Mouse (Mus musculus) MEL-GATA-1-ER (cell line): ENCODE results near the gene Rptor.
A peak's percentile ranks its signal among the peaks of the same experiment; 100 is the strongest.

Experiments
- DNase-seq: peaks from one replicate; pipeline ENCODE4 v3.0.0-alpha.2; 2012; ENCODE audit warnings: low read depth; ENCODE audit errors: extremely low read depth

Rptor gene

DNA sequence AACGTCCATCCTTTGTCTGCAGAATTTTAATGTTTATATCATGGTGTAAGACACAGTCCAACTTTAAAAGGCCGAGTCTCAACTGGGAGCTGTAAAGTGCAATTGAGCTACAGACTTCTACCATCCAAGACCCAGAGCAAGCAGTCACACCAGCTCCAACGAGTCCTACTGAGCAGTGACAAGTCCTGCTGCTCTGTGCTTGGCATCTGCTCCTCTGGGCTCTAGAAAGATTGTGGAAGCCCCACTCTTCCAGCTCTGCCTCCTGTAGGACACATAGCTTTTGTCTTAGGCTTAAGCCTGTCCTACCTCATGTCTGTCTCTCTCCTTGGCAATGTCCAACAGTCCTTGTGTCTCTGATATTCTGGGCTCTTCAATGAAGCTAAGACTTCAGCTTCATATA is 84.6 kb downstream of the Rptor start:
- DNase-seq, result no peak

DNA sequence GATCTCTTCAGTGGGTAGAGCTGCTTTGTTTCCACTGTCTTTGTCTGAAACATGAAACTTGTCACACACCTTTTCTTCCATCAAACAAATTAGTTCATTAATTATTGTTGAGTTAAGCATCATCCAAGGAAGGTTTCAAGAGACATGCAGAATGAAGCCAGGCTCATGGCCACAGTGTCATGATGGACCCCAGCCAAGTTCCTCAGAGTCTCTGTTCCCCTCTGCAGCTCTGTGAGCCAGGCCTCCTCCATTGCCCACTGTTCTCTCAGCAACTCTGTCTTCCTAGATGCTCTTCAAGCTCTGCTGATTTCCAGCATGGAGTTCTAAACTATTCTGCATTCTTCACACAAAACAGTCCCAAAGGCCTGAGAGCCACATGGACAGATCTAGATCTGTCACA is 85.3 kb downstream of the Rptor start:
- DNase-seq, result no peak

- DNase-seq, result no peak
These were observed 87.2 kb downstream of the Rptor start for GRCm38 (mm10) chr11:119689936-119690335.

DNA sequence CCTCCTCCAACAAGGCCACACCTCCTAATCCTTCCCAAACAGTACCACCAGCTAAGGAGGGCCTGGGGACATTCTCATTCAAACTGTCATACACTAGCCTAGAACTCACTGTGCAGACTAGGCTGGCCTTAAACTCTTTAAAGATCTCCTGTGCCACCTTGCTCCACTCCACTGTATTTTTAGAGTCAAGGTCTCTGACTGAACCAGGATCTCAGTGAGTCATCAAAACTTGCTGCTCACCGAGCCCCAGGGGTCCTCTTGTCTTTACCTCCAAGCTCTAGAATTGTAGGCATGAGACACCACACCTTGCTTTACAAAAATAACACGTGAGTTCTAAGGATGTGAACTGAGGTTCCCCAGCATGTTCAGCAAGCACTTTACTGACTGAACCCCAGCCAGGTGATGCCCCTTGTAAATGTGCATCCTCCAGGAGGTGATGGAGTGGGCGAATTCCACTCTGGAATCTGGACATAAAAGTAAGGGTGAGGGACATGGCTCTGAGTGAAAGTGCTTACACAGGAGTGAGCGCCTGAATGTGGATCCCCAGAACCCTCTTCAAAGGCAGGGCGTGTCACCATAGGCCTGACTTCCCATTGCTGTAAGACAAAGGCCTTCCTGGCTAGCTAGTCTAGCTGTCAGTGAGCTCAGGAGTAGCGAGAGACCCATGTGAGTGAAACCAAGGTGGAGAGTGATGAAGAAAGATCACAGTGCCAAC is 89.6 kb downstream of the Rptor start:
- DNase-seq, result no peak

DNA sequence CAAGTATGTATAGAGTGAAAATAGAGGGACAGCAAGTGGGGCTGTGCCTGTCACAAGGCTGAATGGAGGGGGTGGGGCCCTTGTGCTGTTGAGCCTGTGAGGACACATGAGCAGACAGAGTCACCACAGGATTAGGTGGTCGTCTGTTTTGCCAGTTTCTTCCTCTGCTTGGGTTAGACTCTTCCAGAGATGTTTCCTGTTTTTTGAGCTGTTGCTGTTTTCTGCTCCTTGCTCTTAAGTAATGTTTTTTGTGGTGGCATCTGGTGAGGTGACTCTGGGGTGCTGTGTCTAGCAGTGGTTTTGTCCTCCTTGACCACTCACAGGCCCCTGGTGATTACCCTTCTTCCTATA is 90.2 kb downstream of the Rptor start:
- DNase-seq, result no peak

- DNase-seq, result no peak
These were observed 91.6 kb downstream of the Rptor start for GRCm38 (mm10) chr11:119694146-119694860.

DNA sequence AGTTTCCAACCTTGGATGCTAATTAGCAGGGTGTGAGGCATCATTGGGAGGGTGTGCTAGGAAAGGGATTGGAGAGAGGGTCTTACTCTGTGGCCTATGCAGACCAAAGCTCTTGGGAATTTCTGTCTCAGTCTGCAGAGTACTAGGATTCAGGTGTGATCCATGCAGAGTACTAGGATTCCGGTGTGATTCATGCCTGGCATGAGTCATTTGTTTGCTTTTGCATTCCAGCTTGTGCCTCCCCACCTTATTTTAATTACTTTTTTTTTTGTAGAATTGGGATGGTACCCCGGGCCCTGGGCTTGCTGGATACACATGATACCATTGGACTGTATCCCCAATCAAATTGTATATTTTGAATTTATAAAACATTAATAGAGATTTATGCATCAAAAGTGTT is 93.7 kb downstream of the Rptor start:
- DNase-seq, result no peak

DNA sequence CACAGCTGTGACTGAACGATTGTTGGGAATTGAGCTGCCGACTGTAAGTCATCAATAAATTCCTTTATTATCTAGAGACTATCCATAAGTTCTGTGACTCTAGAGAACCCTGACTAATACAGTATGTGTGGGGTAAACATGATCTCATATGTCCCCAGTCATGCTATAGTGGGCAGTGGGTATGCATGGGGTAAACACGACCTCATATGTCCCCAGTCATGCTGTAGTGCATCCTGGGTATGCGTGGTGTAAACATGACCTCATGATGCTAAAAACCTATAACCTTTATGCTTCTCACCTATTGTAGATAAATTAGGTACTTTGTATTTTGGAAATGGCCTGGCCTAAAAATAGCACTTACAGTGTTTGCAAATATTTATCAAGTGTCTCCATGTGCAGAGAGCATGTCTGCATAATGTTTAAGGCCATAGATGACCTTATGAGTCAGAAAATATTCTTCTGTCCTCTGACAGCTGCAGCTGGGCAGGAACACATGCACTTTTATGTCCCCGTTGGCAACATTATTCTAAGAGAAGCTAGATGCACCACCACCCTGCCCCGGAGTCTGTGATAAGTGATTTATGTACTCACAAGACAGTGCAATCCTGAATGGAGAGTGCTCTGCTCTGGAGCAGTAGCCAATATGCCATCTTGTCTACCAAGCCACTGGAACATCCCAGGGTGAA is 102.8 kb downstream of the Rptor start:
- DNase-seq, result no peak

DNA sequence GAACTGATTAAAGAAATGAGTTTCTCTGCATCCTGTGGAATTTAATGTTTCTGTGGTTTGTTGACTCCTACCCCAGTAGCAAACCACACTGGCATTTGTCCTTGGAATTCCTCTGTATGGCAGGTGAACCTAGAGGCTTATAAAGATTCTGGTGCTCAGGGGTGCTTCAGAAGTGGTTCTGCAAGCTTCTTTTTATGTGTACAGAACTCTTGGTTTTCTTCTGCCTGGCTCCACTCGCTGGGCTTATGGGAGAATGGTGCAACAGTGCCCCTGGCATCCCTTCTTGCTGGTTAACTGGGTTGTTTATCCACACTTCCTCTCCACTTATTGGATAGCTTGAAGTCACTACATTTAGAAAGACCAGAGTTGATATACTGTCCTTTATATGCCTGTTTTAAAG is 104.6 kb downstream of the Rptor start:
- DNase-seq, result no peak

- DNase-seq, result peak; percentile 55
These were observed 106.5 kb downstream of the Rptor start for GRCm38 (mm10) chr11:119709239-119709638.

DNA sequence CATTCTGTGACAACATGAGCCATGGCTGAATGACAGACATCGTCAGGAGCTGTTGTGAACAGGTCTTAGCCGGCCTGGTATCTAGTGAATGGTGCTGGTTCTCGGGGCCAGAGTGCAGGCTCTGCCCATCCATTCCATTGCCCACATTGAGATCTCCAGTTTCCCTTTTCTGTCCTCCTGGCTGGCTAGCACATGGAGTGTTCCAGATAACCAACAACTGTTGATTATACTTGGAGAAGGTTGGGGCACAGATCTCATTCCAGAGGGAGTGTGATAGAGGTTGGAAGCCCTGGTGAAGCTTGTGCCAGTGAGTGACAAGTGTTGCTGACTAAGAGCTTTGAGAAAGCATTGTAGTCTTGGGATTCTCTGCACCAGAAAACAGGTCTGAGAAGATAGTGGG is 107.6 kb downstream of the Rptor start:
- DNase-seq, result no peak

DNA sequence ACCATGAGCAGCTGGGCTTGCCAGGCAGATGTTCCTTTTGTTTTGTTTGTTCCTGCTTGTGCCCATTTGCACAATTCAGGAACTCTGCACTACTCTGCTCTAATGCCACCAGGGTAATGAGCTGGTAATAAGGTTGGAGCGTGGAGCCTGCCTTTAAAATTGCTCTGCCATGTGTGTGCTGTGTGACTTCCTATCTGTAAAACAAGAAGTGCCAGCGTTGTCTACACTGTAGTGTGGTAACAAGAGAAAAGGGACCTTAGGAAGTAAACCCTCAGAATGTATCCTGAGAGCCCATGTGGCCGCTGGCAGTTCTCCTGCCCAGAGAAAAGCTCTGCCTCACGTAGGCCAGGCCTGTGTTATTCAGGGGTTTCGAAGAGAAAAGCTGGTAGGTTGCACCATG is 108.1 kb downstream of the Rptor start:
- no peak for DNase-seq

DNA sequence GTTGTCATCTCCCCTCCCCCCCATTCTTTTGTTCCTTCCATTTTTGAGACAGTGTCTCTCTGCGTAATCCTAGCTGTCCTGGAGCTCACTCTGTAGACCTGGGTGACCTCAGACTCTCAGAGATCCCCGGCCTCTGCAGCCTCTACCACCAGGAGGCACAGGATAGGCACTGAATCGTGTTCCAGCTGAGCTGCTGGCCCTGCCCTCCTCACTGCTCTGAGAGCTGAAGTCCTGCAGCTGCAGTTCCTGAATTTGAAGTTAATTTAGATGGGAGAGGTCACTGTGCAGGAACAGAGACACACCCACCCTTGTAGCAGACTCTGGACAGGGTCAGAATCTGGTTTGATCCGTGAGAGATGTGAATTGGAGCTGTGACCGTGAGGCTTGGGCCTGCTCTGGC is 112.7 kb downstream of the Rptor start:
- DNase-seq, result no peak

GRCm38 (mm10) chr11:119715841-119716596 is 113.3 kb downstream of the Rptor start:
- DNase-seq, result no peak

- DNase-seq, result no peak
These were observed 115.4 kb downstream of the Rptor start for GRCm38 (mm10) chr11:119718115-119718514.

GRCm38 (mm10) chr11:119720101-119721048 is 117.7 kb downstream of the Rptor start:
- no peak for DNase-seq

DNA sequence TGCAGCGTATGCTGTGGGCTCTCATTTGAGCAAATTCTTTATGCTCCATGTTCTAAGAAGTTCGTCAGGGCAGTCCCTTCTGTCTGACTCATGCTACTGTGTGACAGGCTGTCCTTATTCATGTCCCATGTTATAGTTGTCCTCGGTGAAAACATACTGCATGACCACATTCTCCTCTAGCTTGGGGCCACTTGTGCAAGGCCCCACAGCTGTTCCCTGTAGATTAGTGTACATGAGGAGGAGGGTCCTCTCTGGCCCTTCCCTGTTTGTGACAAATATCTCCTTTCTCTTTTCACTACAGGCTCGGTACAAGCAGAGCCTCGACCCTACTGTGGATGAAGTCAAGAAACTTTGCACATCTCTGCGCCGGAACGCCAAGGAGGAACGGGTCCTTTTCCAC is 122.0 kb downstream of the Rptor start:
- no peak for DNase-seq

DNA sequence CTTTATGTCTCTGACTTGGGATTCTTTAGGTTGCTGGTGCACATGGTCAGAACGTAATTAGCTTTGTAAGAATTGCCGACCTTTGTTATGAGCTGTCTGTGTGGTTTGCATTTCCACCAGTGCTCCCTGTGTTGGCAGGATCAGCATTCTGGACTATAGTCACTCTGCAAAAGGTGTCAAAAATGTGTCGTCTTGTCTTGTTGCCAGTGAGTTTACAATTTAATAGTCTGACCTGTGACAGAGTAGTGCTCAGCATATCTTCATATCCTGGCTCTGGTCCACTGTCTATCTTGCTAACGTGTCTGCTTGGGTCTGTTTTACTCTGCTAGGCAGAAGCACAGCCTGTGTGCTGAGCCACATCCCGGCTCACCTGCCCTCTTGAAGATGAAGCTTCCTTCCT is 128.7 kb downstream of the Rptor start:
- no peak for DNase-seq

GRCm38 (mm10) chr11:119732362-119732761 is 129.7 kb downstream of the Rptor start:
- no peak for DNase-seq

GRCm38 (mm10) chr11:119732961-119733656 is 130.4 kb downstream of the Rptor start:
- no peak for DNase-seq
